Mouse (Mus musculus): ENCODE measurements around the gene Sgk1.

DNA sequence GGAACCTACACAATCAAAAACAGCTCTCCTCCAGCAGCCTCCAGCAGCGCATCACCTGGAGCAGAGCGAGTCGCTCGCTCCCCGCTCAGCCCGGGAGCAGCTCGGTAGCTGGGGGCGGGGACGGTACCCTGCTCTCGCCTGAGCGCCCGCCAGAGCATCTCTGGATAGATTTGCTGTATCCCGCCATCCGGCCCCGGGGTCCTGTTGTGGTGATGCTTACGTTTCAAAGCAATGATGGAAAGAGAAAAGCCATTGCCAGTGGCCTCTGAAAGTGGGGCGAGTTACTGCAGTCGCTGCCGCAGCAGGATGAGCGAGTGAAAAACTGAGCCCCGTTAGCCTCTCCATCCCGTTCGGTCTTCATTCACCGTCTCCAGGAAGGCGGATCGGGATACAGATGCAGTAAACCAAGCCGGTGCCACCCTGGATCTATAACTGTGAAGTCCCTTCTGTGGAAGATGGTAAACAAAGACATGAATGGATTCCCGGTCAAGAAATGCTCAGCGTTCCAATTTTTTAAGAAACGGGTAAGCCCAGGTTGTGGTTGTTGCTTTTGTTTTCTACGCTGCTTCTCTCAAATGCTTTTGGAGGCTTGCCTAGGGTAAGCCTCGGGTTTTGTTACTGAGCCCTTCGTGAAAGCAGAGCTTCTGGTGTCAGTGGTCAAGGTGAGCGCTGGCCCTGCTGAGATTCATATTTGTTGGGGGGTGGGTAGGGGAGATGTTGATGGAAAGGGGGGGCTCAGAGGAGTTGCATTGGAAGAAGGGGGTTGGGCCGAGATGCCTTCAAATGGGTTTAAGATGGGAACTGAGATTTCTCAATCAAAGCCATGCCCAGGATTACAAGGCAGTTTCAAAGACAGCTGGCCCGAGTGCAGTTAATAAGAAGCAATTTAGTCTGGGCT lies at the start of gene Sgk1:
- TF ChIP-seq POLR2A (IDR thresholded peaks at IDR 0.05; ENCODE audit: insufficient read length, low read depth), result no peak
- TF ChIP-seq USF1 (IDR thresholded peaks at IDR 0.05; ENCODE audit: low read depth), result no peak
- no peak for TF ChIP-seq CEBPB (IDR thresholded peaks at IDR 0.05; ENCODE audit: insufficient read depth, poor library complexity, severe bottlenecking)
- TF ChIP-seq TCF3 (IDR thresholded peaks at IDR 0.05; ENCODE audit: insufficient read length, low read depth), result no peak
- no peak for TF ChIP-seq POLR2AphosphoS2 (IDR thresholded peaks at IDR 0.05; ENCODE audit: insufficient read length, low read depth)
- no peak for TF ChIP-seq MAX (IDR thresholded peaks at IDR 0.05; ENCODE audit: low read depth)
- no peak for TF ChIP-seq TCF12 (IDR thresholded peaks at IDR 0.05; ENCODE audit: insufficient read depth, poor library complexity, severe bottlenecking)

All from myocyte (in vitro differentiated cells).